Mouse (Mus musculus) MN1 (cell line): ENCODE measurements at regions not wholly inside any gene's neighbourhood (a gene's known extent, or its start where the extent isn't known, plus 50 kb on each side); places are given as distances from the start of the nearest gene placed in this dataset.

Experiments used
- DNase-seq: peaks from one replicate; pipeline ENCODE4 v3.0.0-alpha.2; 2016; ENCODE audit warnings: low spot score

- DNase-seq: peak; percentile 17
Observed at GRCm38 (mm10) chr16:49278478-49278877, 221.2 kb downstream of the Myh15 start.

GRCm38 (mm10) chr16:49288096-49288714 is 230.9 kb downstream of the Myh15 start:
- no peak for DNase-seq

GRCm38 (mm10) chr16:49289200-49290079 is 232.2 kb downstream of the Myh15 start:
- DNase-seq: no peak

- no peak for DNase-seq
Observed at GRCm38 (mm10) chr16:49303612-49304307, 246.5 kb downstream of the Myh15 start.

GRCm38 (mm10) chr16:49304354-49304753 is 247.1 kb downstream of the Myh15 start:
- DNase-seq: no peak

- no peak for DNase-seq
Observed at GRCm38 (mm10) chr16:49317061-49317460, 259.8 kb downstream of the Myh15 start.

- no peak for DNase-seq
Observed at GRCm38 (mm10) chr16:49319047-49319678, 261.9 kb downstream of the Myh15 start.

GRCm38 (mm10) chr16:49319774-49320173 is 262.5 kb downstream of the Myh15 start:
- DNase-seq: no peak

- DNase-seq: no peak
Observed at GRCm38 (mm10) chr16:49321951-49322350, 264.7 kb downstream of the Myh15 start.

- no peak for DNase-seq
Observed at GRCm38 (mm10) chr16:49330725-49331386, 273.6 kb downstream of the Myh15 start.

- no peak for DNase-seq
Observed at GRCm38 (mm10) chr16:49332107-49332722, 274.9 kb downstream of the Myh15 start.

GRCm38 (mm10) chr16:49335916-49336315 is 278.6 kb downstream of the Myh15 start:
- no peak for DNase-seq

- no peak for DNase-seq
Observed at GRCm38 (mm10) chr16:49337948-49338347, 280.7 kb downstream of the Myh15 start.

GRCm38 (mm10) chr16:49358404-49358803 is 301.1 kb downstream of the Myh15 start:
- DNase-seq: no peak

- DNase-seq: no peak
Observed at GRCm38 (mm10) chr16:49361731-49362130, 304.4 kb downstream of the Myh15 start.

- DNase-seq: no peak
Observed at GRCm38 (mm10) chr16:49369450-49369849, 312.2 kb downstream of the Myh15 start.

- DNase-seq: no peak
Observed at GRCm38 (mm10) chr16:49375108-49375507, 317.8 kb downstream of the Myh15 start.

GRCm38 (mm10) chr16:49378917-49379473 is 320.0 kb upstream of the Ift57 start:
- no peak for DNase-seq

GRCm38 (mm10) chr16:49388135-49388534 is 310.9 kb upstream of the Ift57 start:
- no peak for DNase-seq

- no peak for DNase-seq
Observed at GRCm38 (mm10) chr16:49407956-49408795, 290.9 kb upstream of the Ift57 start.
